Mouse (Mus musculus) midbrain, postnatal 0 days (tissue): Measurements from ENCODE around the gene Trip10. TPM values are rescaled to one million over a fixed set of nuclear protein-coding genes. Genes with fewer than 3 reads are reported as not detected.
A peak's percentile ranks its signal among the peaks of the same experiment; 100 is the strongest.

Source experiments
- ATAC-seq: fragments of 200-750 bp; cut with Nextera tagmentation; 2 replicates; pipeline ENCODE4 v1.8.0; 2017; ENCODE audit warnings: moderate number of reproducible peaks, mild to moderate bottlenecking, moderate TSS enrichment, moderate library complexity; ENCODE audit not compliant: low FRiP score
- DNase-seq: peaks from one replicate; pipeline ENCODE4 v3.0.0-alpha.2; 2015; ENCODE audit warnings: low spot score
- H3K27ac ChIP-seq: fragments of 300-500 bp; sonication (generic); 2 replicates; pipeline ENCODE4 v1.5.1; 2014; ENCODE audit warnings: low read depth, mild to moderate bottlenecking, low read length, mixed read lengths
- H3K27me3 ChIP-seq: fragments of 300-500 bp; sonication (generic); 2 replicates; pipeline ENCODE4 v1.6.1; 2014; ENCODE audit warnings: low read length, control low read depth, mixed read lengths; ENCODE audit not compliant: insufficient read depth
- H3K36me3 ChIP-seq: fragments of 300-500 bp; sonication (generic); 2 replicates; pipeline ENCODE4 v1.6.1; 2014; ENCODE audit warnings: low read length, control low read depth, mixed read lengths; ENCODE audit not compliant: insufficient read depth
- H3K4me1 ChIP-seq: fragments of 300-500 bp; sonication (generic); 2 replicates; pipeline ENCODE4 v1.6.1; 2014; ENCODE audit warnings: mild to moderate bottlenecking, control low read depth, antibody characterized with exemption, low read length, mixed read lengths; ENCODE audit not compliant: insufficient read depth
- H3K4me2 ChIP-seq: fragments of 300-500 bp; sonication (generic); 2 replicates; pipeline ENCODE4 v1.6.1; 2014; ENCODE audit warnings: low read depth, mild to moderate bottlenecking, low read length, mixed read lengths; ENCODE audit not compliant: poor library complexity, severe bottlenecking
- H3K4me3 ChIP-seq: fragments of 300-500 bp; sonication (generic); 2 replicates; pipeline ENCODE4 v1.5.1; 2014; ENCODE audit warnings: low read depth, mild to moderate bottlenecking, low read length, moderate library complexity
- H3K9ac ChIP-seq: fragments of 300-500 bp; sonication (generic); replicated peaks from 2 replicates; pipeline ENCODE4 v1.6.1; 2014; ENCODE audit warnings: mild to moderate bottlenecking, low read length, moderate library complexity, mixed read lengths; ENCODE audit not compliant: poor library complexity, severe bottlenecking
- H3K9me3 ChIP-seq: fragments of 300-500 bp; sonication (generic); 2 replicates; pipeline ENCODE4 v1.6.1; 2016; ENCODE audit warnings: low read length, control low read depth
- CTCF ChIP-seq: IDR thresholded peaks from 2 replicates; pipeline ENCODE4 v1.5.1; 2016; ENCODE audit warnings: antibody characterized with exemption, mild to moderate bottlenecking
- WGBS: fragments of 180-500 bp; shearing (Covaris S2); extraction: QIAGEN DNeasy Blood & Tissue Kit; methylation state at CpG from one replicate; pipeline ENCODE4 v1.1.7; 2014; 5-methylcytosine and 5-hydroxymethylcytosine counted together
- polyA plus RNA-seq: library from polyadenylated mRNA; unstranded; fragments of >200 nt; fragmentation: Nextera tagmentation; extraction: Ambion mirVana; gene quantifications from 2 replicates; pipeline ENCODE4 v1.2.1, GENCODE M21; 2015
- total RNA-seq: library from RNA; depleted of rRNA; stranded (reverse); fragments of >200 nt; gene quantifications from 2 replicates; pipeline ENCODE4 v1.2.3, GENCODE M21; 2014

Gene Trip10
- total and polyA plus RNA-seq, 2 experiments from 2014 or later = 3.8 to 5.5 TPM

- Histone ChIP-seq H3K9ac (0 out of 2 replicates have a peak overlapping the region, but pooled peaks have one; percentile 8), H3K4me3 (no peak overlapping the region), H3K27ac (no peak overlapping the region)
These were observed 34.4 kb upstream of the Trip10 start for GRCm38 (mm10) chr17:57214676-57215387.

GRCm38 (mm10) chr17:57218335-57218900 is 30.8 kb upstream of the Trip10 start:
- WGBS = 78% methylated on average over 12 of the region's 12 CpGs
- Histone ChIP-seq H3K27me3 (no peaks in the 10 kb centered on the region), H3K4me1 (no peaks in the 10 kb centered on the region; the same call in 1 of the 2 replicates), H3K9ac (no peak overlapping the region), H3K4me2 (no peak overlapping the region), H3K4me3 (no peak overlapping the region), H3K36me3 (no peaks in the 10 kb centered on the region), H3K27ac (no peak overlapping the region), H3K9me3 (no peaks in the 10 kb centered on the region)
- no peak for DNase-seq
- ATAC-seq = no peak
- TF ChIP-seq CTCF = no peak

More at GRCm38 (mm10) chr17:57214676-57215387, 34.4 kb upstream of the Trip10 start:
- Histone ChIP-seq H3K4me1 (no peaks in the 10 kb centered on the region; the same call in 1 of the 2 replicates), H3K27me3 (no peaks in the 10 kb centered on the region), H3K9me3 (no peaks in the 10 kb centered on the region), H3K36me3 (no peaks in the 10 kb centered on the region), H3K4me2 (peak overlapping the region; percentile 26)
- no peak for TF ChIP-seq CTCF
- peak; percentile 83 for DNase-seq
- peak; percentile 86 for ATAC-seq
- WGBS = 48% methylated on average over 13 of the region's 13 CpGs

- no peaks in the 10 kb centered on the region; the same call in 1 of the 2 replicates for H3K4me1 ChIP-seq
- H3K36me3 ChIP-seq = no peaks in the 10 kb centered on the region
- peak; percentile 59 for DNase-seq
- 18% methylated on average over 11 of the region's 11 CpGs for WGBS
- ATAC-seq = no peak
- H3K9me3 ChIP-seq = no peaks in the 10 kb centered on the region
- no peak overlapping the region for H3K9ac ChIP-seq
- TF ChIP-seq CTCF = peak; percentile 79
- H3K4me2 ChIP-seq = no peak overlapping the region
- H3K4me3 ChIP-seq = no peak overlapping the region
- no peaks in the 10 kb centered on the region for H3K27me3 ChIP-seq
- no peak overlapping the region for H3K27ac ChIP-seq
These were observed 29.9 kb upstream of the Trip10 start for GRCm38 (mm10) chr17:57219167-57219883.

- H3K4me1 ChIP-seq = no peaks in the 10 kb centered on the region; the same call in 1 of the 2 replicates
- TF ChIP-seq CTCF = peak; percentile 60
- H3K9me3 ChIP-seq = no peaks in the 10 kb centered on the region
- no peak overlapping the region for H3K27ac ChIP-seq
- no peak overlapping the region for H3K9ac ChIP-seq
- no peaks in the 10 kb centered on the region for H3K36me3 ChIP-seq
- WGBS = 27% methylated on average over 3 of the region's 3 CpGs
- H3K4me3 ChIP-seq = no peak overlapping the region
- H3K27me3 ChIP-seq = no peaks in the 10 kb centered on the region
- no peak overlapping the region for H3K4me2 ChIP-seq
- peak; percentile 28 for DNase-seq
- no peak for ATAC-seq
These were observed 29.4 kb upstream of the Trip10 start for GRCm38 (mm10) chr17:57219884-57220207.

- no peak for ATAC-seq
- H3K4me2 ChIP-seq = no peak overlapping the region
- no peak overlapping the region for H3K4me3 ChIP-seq
- H3K9me3 ChIP-seq = no peaks in the 10 kb centered on the region
- no peaks in the 10 kb centered on the region for H3K4me1 ChIP-seq
- WGBS = 81% methylated on average over 4 of the region's 4 CpGs
- no peak overlapping the region for H3K9ac ChIP-seq
- no peaks in the 10 kb centered on the region for H3K27me3 ChIP-seq
- TF ChIP-seq CTCF = no peak
- no peak for DNase-seq
- H3K27ac ChIP-seq = no peak overlapping the region
- H3K36me3 ChIP-seq = no peaks in the 10 kb centered on the region
These were observed 27.3 kb upstream of the Trip10 start for GRCm38 (mm10) chr17:57221911-57222310.

- H3K4me2 ChIP-seq = no peak overlapping the region
- no peaks in the 10 kb centered on the region for H3K9me3 ChIP-seq
- DNase-seq = no peak
- H3K4me1 ChIP-seq = no peaks in the 10 kb centered on the region
- WGBS = 83% methylated on average over 9 of the region's 9 CpGs
- no peak overlapping the region for H3K27ac ChIP-seq
- no peak overlapping the region for H3K4me3 ChIP-seq
- H3K9ac ChIP-seq = no peak overlapping the region
- ATAC-seq = no peak
- H3K36me3 ChIP-seq = no peaks in the 10 kb centered on the region
- no peak for TF ChIP-seq CTCF
- no peaks in the 10 kb centered on the region for H3K27me3 ChIP-seq
These were observed 25.9 kb upstream of the Trip10 start for GRCm38 (mm10) chr17:57223313-57223712.
